Mouse (Mus musculus): ENCODE data around the gene Cryaa. TPM values are rescaled to one million over a fixed set of nuclear protein-coding genes. Genes with fewer than 3 reads are reported as not detected.
A peak's percentile ranks its signal among the peaks of the same experiment; 100 is the strongest.

The Cryaa gene
- total and polyA plus RNA-seq, 3 experiments, result 0.31 TPM; not detected in 2

GRCm38 (mm10) chr17:31705271-31706020, 27.8 kb downstream of the Cryaa start:
- Histone ChIP-seq H3K27ac (no peak overlapping the region), H3K79me2 (replicated peaks; ENCODE audit: control insufficient read depth, insufficient read depth, low read length) (no peaks in the 10 kb centered on the region), H3K4me1 (ENCODE audit: control insufficient read depth, insufficient read depth, low read length) (peaks cover 4% of the 10 kb centered on the region; the same call in 1 of the 2 replicates), H3K9ac (ENCODE audit: low read depth, low read length) (no peak overlapping the region), H3K27me3 (ENCODE audit: control insufficient read depth, insufficient read depth, low read length) (no peaks in the 10 kb centered on the region), H3K36me3 (ENCODE audit: control insufficient read depth, insufficient read depth, low read length) (no peaks in the 10 kb centered on the region), H3K4me3 (no peak overlapping the region)
- peak; percentile 45 to 69 for DNase-seq
- TF ChIP-seq POLR2A (IDR thresholded peaks at IDR 0.05; ENCODE audit: insufficient read depth, low read depth, low read length) (no peak), EP300 (IDR thresholded peaks at IDR 0.05; ENCODE audit: insufficient read depth, low read depth, low read length) (no peak), CTCF (IDR thresholded peaks at IDR 0.05) (no peak)
- intact Hi-C loops (cut with DNase I), result no loop called here
- WGBS, result 70% methylated on average over 20 of the region's 20 CpGs

GRCm38 (mm10) chr17:31709121-31709741, 31.6 kb downstream of the Cryaa start:
- no peak for DNase-seq
- Histone ChIP-seq H3K9ac (ENCODE audit: low read depth, low read length) (no peak overlapping the region), H3K4me3 (no peak overlapping the region), H3K36me3 (ENCODE audit: control insufficient read depth, insufficient read depth, low read length) (no peaks in the 10 kb centered on the region), H3K27ac (no peak overlapping the region), H3K79me2 (replicated peaks; ENCODE audit: control insufficient read depth, insufficient read depth, low read length) (no peaks in the 10 kb centered on the region), H3K27me3 (ENCODE audit: control insufficient read depth, insufficient read depth, low read length) (no peaks in the 10 kb centered on the region), H3K4me1 (ENCODE audit: control insufficient read depth, insufficient read depth, low read length) (peaks cover 2% of the 10 kb centered on the region; the same call in 1 of the 2 replicates)
- 79% methylated on average over 7 of the region's 7 CpGs for WGBS
- no peak for TF ChIP-seq EP300 (IDR thresholded peaks at IDR 0.05; ENCODE audit: insufficient read depth, low read depth, low read length)
- no peak for TF ChIP-seq CTCF (IDR thresholded peaks at IDR 0.05)
- no peak for TF ChIP-seq POLR2A (IDR thresholded peaks at IDR 0.05; ENCODE audit: insufficient read depth, low read depth, low read length)
- intact Hi-C loops (cut with DNase I), result no loop called here

GRCm38 (mm10) chr17:31710455-31710854, 32.8 kb downstream of the Cryaa start:
- Histone ChIP-seq H3K36me3 (ENCODE audit: control insufficient read depth, insufficient read depth, low read length) (no peaks in the 10 kb centered on the region), H3K4me1 (ENCODE audit: control insufficient read depth, insufficient read depth, low read length) (no peaks in the 10 kb centered on the region), H3K79me2 (replicated peaks; ENCODE audit: control insufficient read depth, insufficient read depth, low read length) (no peaks in the 10 kb centered on the region), H3K27me3 (ENCODE audit: control insufficient read depth, insufficient read depth, low read length) (no peaks in the 10 kb centered on the region), H3K9ac (ENCODE audit: low read depth, low read length) (no peak overlapping the region), H3K4me3 (no peak overlapping the region), H3K27ac (no peak overlapping the region)
- no peak for DNase-seq
- intact Hi-C loops (cut with DNase I), result no loop called here
- 78% methylated on average over 8 of the region's 8 CpGs for WGBS
- TF ChIP-seq CTCF (IDR thresholded peaks at IDR 0.05), result no peak
- no peak for TF ChIP-seq POLR2A (IDR thresholded peaks at IDR 0.05; ENCODE audit: insufficient read depth, low read depth, low read length)
- no peak for TF ChIP-seq EP300 (IDR thresholded peaks at IDR 0.05; ENCODE audit: insufficient read depth, low read depth, low read length)

- Histone ChIP-seq H3K4me3 (no peak overlapping the region), H3K36me3 (ENCODE audit: control insufficient read depth, insufficient read depth, low read length) (no peaks in the 10 kb centered on the region), H3K27ac (no peak overlapping the region), H3K9ac (ENCODE audit: low read depth, low read length) (no peak overlapping the region), H3K4me1 (ENCODE audit: control insufficient read depth, insufficient read depth, low read length) (no peaks in the 10 kb centered on the region), H3K79me2 (replicated peaks; ENCODE audit: control insufficient read depth, insufficient read depth, low read length) (no peaks in the 10 kb centered on the region), H3K27me3 (ENCODE audit: control insufficient read depth, insufficient read depth, low read length) (no peaks in the 10 kb centered on the region)
- DNase-seq, result no peak
- intact Hi-C loops (cut with DNase I), result no loop called here
- WGBS, result 80% methylated on average over 9 of the region's 9 CpGs
- TF ChIP-seq EP300 (IDR thresholded peaks at IDR 0.05; ENCODE audit: insufficient read depth, low read depth, low read length) (no peak), POLR2A (IDR thresholded peaks at IDR 0.05; ENCODE audit: insufficient read depth, low read depth, low read length) (no peak), CTCF (IDR thresholded peaks at IDR 0.05) (no peak)
Measured at GRCm38 (mm10) chr17:31713709-31714108, 36.1 kb downstream of the Cryaa start.

- Histone ChIP-seq H3K4me3 (no peak overlapping the region), H3K4me1 (ENCODE audit: control insufficient read depth, insufficient read depth, low read length) (no peaks in the 10 kb centered on the region), H3K27me3 (ENCODE audit: control insufficient read depth, insufficient read depth, low read length) (no peaks in the 10 kb centered on the region), H3K9ac (ENCODE audit: low read depth, low read length) (no peak overlapping the region), H3K27ac (no peak overlapping the region), H3K36me3 (ENCODE audit: control insufficient read depth, insufficient read depth, low read length) (no peaks in the 10 kb centered on the region), H3K79me2 (replicated peaks; ENCODE audit: control insufficient read depth, insufficient read depth, low read length) (no peaks in the 10 kb centered on the region)
- intact Hi-C loops (cut with DNase I), result no loop called here
- 83% methylated on average over 3 of the region's 3 CpGs for whole genome bisulfite sequencing
- no peak for DNase-seq
- TF ChIP-seq EP300 (IDR thresholded peaks at IDR 0.05; ENCODE audit: insufficient read depth, low read depth, low read length) (no peak), CTCF (IDR thresholded peaks at IDR 0.05) (no peak), POLR2A (IDR thresholded peaks at IDR 0.05; ENCODE audit: insufficient read depth, low read depth, low read length) (no peak)
Measured at GRCm38 (mm10) chr17:31714125-31714524, 36.5 kb downstream of the Cryaa start.

- no peak overlapping the region for H3K4me3 ChIP-seq
- no peaks in the 10 kb centered on the region for H3K36me3 ChIP-seq (ENCODE audit: control insufficient read depth, insufficient read depth, low read length)
- no peak overlapping the region for H3K9ac ChIP-seq (ENCODE audit: low read depth, low read length)
- no peaks in the 10 kb centered on the region for H3K4me1 ChIP-seq (ENCODE audit: control insufficient read depth, insufficient read depth, low read length)
- no peak for DNase-seq
- WGBS, result 84% methylated on average over 11 of the region's 11 CpGs
- intact Hi-C loops (cut with DNase I), result no loop called here
- no peaks in the 10 kb centered on the region for H3K79me2 ChIP-seq (replicated peaks; ENCODE audit: control insufficient read depth, insufficient read depth, low read length)
- TF ChIP-seq EP300 (IDR thresholded peaks at IDR 0.05; ENCODE audit: insufficient read depth, low read depth, low read length) (no peak), POLR2A (IDR thresholded peaks at IDR 0.05; ENCODE audit: insufficient read depth, low read depth, low read length) (no peak), CTCF (IDR thresholded peaks at IDR 0.05) (no peak)
- no peaks in the 10 kb centered on the region for H3K27me3 ChIP-seq (ENCODE audit: control insufficient read depth, insufficient read depth, low read length)
- no peak overlapping the region for H3K27ac ChIP-seq
Measured at GRCm38 (mm10) chr17:31715006-31715405, 37.4 kb downstream of the Cryaa start.

Data from heart, adult 2 months (tissue).